Mouse (Mus musculus): ENCODE data around the gene Hunk. TPM values are rescaled to one million over a fixed set of nuclear protein-coding genes. Genes with fewer than 3 reads are reported as not detected.

Gene Hunk
- polyA plus RNA-seq, 1 experiment from 2014 or later = 12.7 TPM

- 89% methylated on average over 18 of the region's 18 CpGs for WGBS
- H3K4me1 ChIP-seq (replicated peaks) = peaks cover 39% of the 10 kb centered on the region
- no peak overlapping the region for H3K4me3 ChIP-seq
- H3K27me3 ChIP-seq (ENCODE audit: insufficient read depth, poor library complexity, severe bottlenecking) = 0 out of 2 replicates have a peak, but pooled peaks cover 4% of the 10 kb centered on the region
- no peak for DNase-seq (ENCODE audit: low spot score)
- H3K27ac ChIP-seq = peak overlapping the region; percentile 93
- H3K9me3 ChIP-seq = peaks cover 4% of the 10 kb centered on the region; the same call in 1 of the 2 replicates
- no peaks in the 10 kb centered on the region for H3K36me3 ChIP-seq
Observed at GRCm38 (mm10) chr16:90523894-90524293, 138.1 kb downstream of the Hunk start.

- Histone ChIP-seq H3K9me3 (peaks cover 4% of the 10 kb centered on the region; the same call in 1 of the 2 replicates), H3K4me3 (no peak overlapping the region), H3K27me3 (ENCODE audit: insufficient read depth, poor library complexity, severe bottlenecking) (0 out of 2 replicates have a peak, but pooled peaks cover 4% of the 10 kb centered on the region), H3K27ac (peak overlapping the region; percentile 93; the same call in 1 of the 2 replicates), H3K36me3 (no peaks in the 10 kb centered on the region), H3K4me1 (replicated peaks) (peaks cover 35% of the 10 kb centered on the region)
- 98% methylated on average over 18 of the region's 18 CpGs for WGBS
- DNase-seq (ENCODE audit: low spot score) = no peak
Observed at GRCm38 (mm10) chr16:90524393-90524792, 138.6 kb downstream of the Hunk start.

GRCm38 (mm10) chr16:90533119-90533673, 147.4 kb downstream of the Hunk start:
- 0 out of 2 replicates have a peak, but pooled peaks cover 8% of the 10 kb centered on the region for H3K4me1 ChIP-seq (replicated peaks)
- no peaks in the 10 kb centered on the region for H3K36me3 ChIP-seq
- H3K9me3 ChIP-seq = no peaks in the 10 kb centered on the region
- WGBS = 69% methylated on average over 10 of the region's 10 CpGs
- no peak for DNase-seq (ENCODE audit: low spot score)
- 0 out of 2 replicates have a peak overlapping the region, but pooled peaks have one; percentile 24 for H3K27ac ChIP-seq
- H3K27me3 ChIP-seq (ENCODE audit: insufficient read depth, poor library complexity, severe bottlenecking) = no peaks in the 10 kb centered on the region
- no peak overlapping the region for H3K4me3 ChIP-seq

- Histone ChIP-seq H3K4me1 (replicated peaks) (peaks cover 13% of the 10 kb centered on the region; the same call in 1 of the 2 replicates), H3K9me3 (no peaks in the 10 kb centered on the region), H3K36me3 (no peaks in the 10 kb centered on the region), H3K4me3 (no peak overlapping the region), H3K27me3 (ENCODE audit: insufficient read depth, poor library complexity, severe bottlenecking) (no peaks in the 10 kb centered on the region), H3K27ac (no peak overlapping the region)
- 91% methylated on average over 8 of the region's 8 CpGs for WGBS
- DNase-seq (ENCODE audit: low spot score) = no peak
Observed at GRCm38 (mm10) chr16:90534591-90534990, 148.8 kb downstream of the Hunk start.

- Histone ChIP-seq H3K9me3 (no peaks in the 10 kb centered on the region), H3K4me1 (replicated peaks) (peaks cover 14% of the 10 kb centered on the region), H3K4me3 (no peak overlapping the region), H3K27ac (no peak overlapping the region), H3K27me3 (ENCODE audit: insufficient read depth, poor library complexity, severe bottlenecking) (no peaks in the 10 kb centered on the region), H3K36me3 (no peaks in the 10 kb centered on the region)
- DNase-seq (ENCODE audit: low spot score) = no peak
- 80% methylated on average over 5 of the region's 5 CpGs for WGBS
Observed at GRCm38 (mm10) chr16:90538926-90539325, 153.1 kb downstream of the Hunk start.

- 82% methylated on average over 2 of the region's 2 CpGs for WGBS
Observed at GRCm38 (mm10) chr16:90541191-90541590, 155.4 kb downstream of the Hunk start.

GRCm38 (mm10) chr16:90542383-90542782, 156.6 kb downstream of the Hunk start:
- no peaks in the 10 kb centered on the region for H3K36me3 ChIP-seq
- peaks cover 27% of the 10 kb centered on the region for H3K4me1 ChIP-seq (replicated peaks)
- no peak overlapping the region for H3K4me3 ChIP-seq
- H3K9me3 ChIP-seq = no peaks in the 10 kb centered on the region
- H3K27ac ChIP-seq = no peak overlapping the region
- H3K27me3 ChIP-seq (ENCODE audit: insufficient read depth, poor library complexity, severe bottlenecking) = no peaks in the 10 kb centered on the region
- DNase-seq (ENCODE audit: low spot score) = no peak
- WGBS = 65% methylated on average over 10 of the region's 10 CpGs

More at GRCm38 (mm10) chr16:90541191-90541590, 155.4 kb downstream of the Hunk start:
- H3K27ac ChIP-seq = no peak overlapping the region
- H3K9me3 ChIP-seq = no peaks in the 10 kb centered on the region
- H3K27me3 ChIP-seq (ENCODE audit: insufficient read depth, poor library complexity, severe bottlenecking) = no peaks in the 10 kb centered on the region
- no peak overlapping the region for H3K4me3 ChIP-seq
- H3K4me1 ChIP-seq (replicated peaks) = peaks cover 24% of the 10 kb centered on the region
- DNase-seq (ENCODE audit: low spot score) = no peak
- H3K36me3 ChIP-seq = no peaks in the 10 kb centered on the region

GRCm38 (mm10) chr16:90544175-90544574, 158.4 kb downstream of the Hunk start:
- Histone ChIP-seq H3K27ac (no peak overlapping the region), H3K27me3 (ENCODE audit: insufficient read depth, poor library complexity, severe bottlenecking) (no peaks in the 10 kb centered on the region), H3K9me3 (no peaks in the 10 kb centered on the region), H3K36me3 (no peaks in the 10 kb centered on the region), H3K4me3 (no peak overlapping the region), H3K4me1 (replicated peaks) (peaks cover 23% of the 10 kb centered on the region)
- 82% methylated on average over 9 of the region's 9 CpGs for WGBS
- no peak for DNase-seq (ENCODE audit: low spot score)

GRCm38 (mm10) chr16:90545509-90545908, 159.7 kb downstream of the Hunk start:
- no peak overlapping the region for H3K4me3 ChIP-seq
- no peaks in the 10 kb centered on the region for H3K9me3 ChIP-seq
- H3K27ac ChIP-seq = no peak overlapping the region
- H3K4me1 ChIP-seq (replicated peaks) = peaks cover 31% of the 10 kb centered on the region
- WGBS = 59% methylated on average over 3 of the region's 3 CpGs
- DNase-seq (ENCODE audit: low spot score) = no peak
- H3K36me3 ChIP-seq = no peaks in the 10 kb centered on the region
- no peaks in the 10 kb centered on the region for H3K27me3 ChIP-seq (ENCODE audit: insufficient read depth, poor library complexity, severe bottlenecking)

- H3K36me3 ChIP-seq = no peaks in the 10 kb centered on the region
- H3K4me1 ChIP-seq (replicated peaks) = peaks cover 32% of the 10 kb centered on the region
- H3K27me3 ChIP-seq (ENCODE audit: insufficient read depth, poor library complexity, severe bottlenecking) = no peaks in the 10 kb centered on the region
- no peaks in the 10 kb centered on the region for H3K9me3 ChIP-seq
- H3K4me3 ChIP-seq = no peak overlapping the region
- WGBS = 87% methylated on average over 3 of the region's 3 CpGs
- no peak overlapping the region for H3K27ac ChIP-seq
- no peak for DNase-seq (ENCODE audit: low spot score)
Observed at GRCm38 (mm10) chr16:90546591-90546990, 160.8 kb downstream of the Hunk start.

- H3K36me3 ChIP-seq = no peaks in the 10 kb centered on the region
- no peak for DNase-seq (ENCODE audit: low spot score)
- H3K27ac ChIP-seq = no peak overlapping the region
- no peak overlapping the region for H3K4me3 ChIP-seq
- H3K9me3 ChIP-seq = no peaks in the 10 kb centered on the region
- peaks cover 25% of the 10 kb centered on the region for H3K4me1 ChIP-seq (replicated peaks)
- 88% methylated on average over 9 of the region's 9 CpGs for WGBS
- no peaks in the 10 kb centered on the region for H3K27me3 ChIP-seq (ENCODE audit: insufficient read depth, poor library complexity, severe bottlenecking)
Observed at GRCm38 (mm10) chr16:90547996-90548395, 162.2 kb downstream of the Hunk start.

All from hindbrain, embryonic 10.5 days (tissue).